Mouse (Mus musculus) MEL (cell line): Measurements from ENCODE around the gene Ric8b. TPM values are rescaled to one million over a fixed set of nuclear protein-coding genes. Genes with fewer than 3 reads are reported as not detected.

Source experiments
- DNase-seq: peaks from one replicate; pipeline ENCODE4 v3.0.0; 2011; ENCODE audit warnings: low read depth, low spot score
- H3K27ac ChIP-seq: 2 replicates; pipeline ENCODE4 v1.5.1; 2012; ENCODE audit warnings: low read depth, mild to moderate bottlenecking, control low read depth, low read length, moderate library complexity; ENCODE audit not compliant: control insufficient read depth
- H3K27me3 ChIP-seq, 2 experiments: fragments of 150-350 bp in 1 of 2; sonication (generic) in 1 of 2; 2 replicates each; pipeline ENCODE4 v1.6.1; 2012; ENCODE audit warnings: low read length in 2 of 2, mild to moderate bottlenecking in 2 of 2, improper control_type of control experiment in 1 of 2, moderate library complexity in 1 of 2; ENCODE audit not compliant: insufficient read depth in 2 of 2, control insufficient read depth in 1 of 2
- H3K36me3 ChIP-seq, 2 experiments: 2 replicates each; pipeline ENCODE4 v1.6.1; 2012 to 2014; ENCODE audit warnings: low read length in 2 of 2, improper control_type of control experiment in 1 of 2, inconsistent platforms in 1 of 2, mild to moderate bottlenecking in 1 of 2; ENCODE audit not compliant: insufficient read depth in 2 of 2, control insufficient read depth in 1 of 2
- H3K4me1 ChIP-seq, 2 experiments: fragments of 150-350 bp in 1 of 2; sonication (generic) in 1 of 2; 2 replicates each; pipeline ENCODE4 v1.6.1; 2012; ENCODE audit warnings: low read length in 2 of 2, improper control_type of control experiment in 1 of 2, mild to moderate bottlenecking in 1 of 2; ENCODE audit not compliant: insufficient read depth in 2 of 2, control insufficient read depth in 1 of 2
- H3K4me3 ChIP-seq, 2 experiments: fragments of 150-350 bp in 1 of 2; sonication (generic) in 1 of 2; 2 replicates each; pipeline ENCODE4 v1.5.1; 2012; ENCODE audit warnings: low read depth in 2 of 2, low read length in 2 of 2, mild to moderate bottlenecking in 2 of 2, moderate library complexity in 2 of 2, control low read depth in 1 of 2, improper control_type of control experiment in 1 of 2; ENCODE audit not compliant: control insufficient read depth in 1 of 2, insufficient read depth in 1 of 2
- H3K79me2 ChIP-seq: 2 replicates; pipeline ENCODE4 v1.6.1; 2012; ENCODE audit warnings: mild to moderate bottlenecking, low read length, moderate library complexity; ENCODE audit not compliant: control insufficient read depth, poor library complexity, insufficient read depth
- H3K9ac ChIP-seq: 2 replicates; pipeline ENCODE4 v1.6.1; 2012; ENCODE audit warnings: low read depth, mild to moderate bottlenecking, control low read depth, low read length, moderate library complexity; ENCODE audit not compliant: control insufficient read depth, poor library complexity, severe bottlenecking
- H3K9me3 ChIP-seq: fragments of 150-350 bp; sonication (generic); replicated peaks from 2 replicates; pipeline ENCODE4 v1.6.1; 2012; ENCODE audit warnings: mild to moderate bottlenecking, low read length, improper control_type of control experiment, moderate library complexity; ENCODE audit not compliant: insufficient read depth
- CHD1 ChIP-seq: IDR thresholded peaks from 2 replicates; pipeline ENCODE4 v1.6.1; 2012; ENCODE audit warnings: low read depth, mild to moderate bottlenecking, inconsistent platforms, low read length, improper control_type of control experiment
- CTCF ChIP-seq, 3 experiments: IDR thresholded peaks in 2 of 3; conservative IDR thresholded peaks in 1 of 3; 2 replicates each; pipeline ENCODE4 v1.5.1; 2011 to 2012; ENCODE audit warnings: low read length in 3 of 3, low read depth in 2 of 3, mild to moderate bottlenecking in 2 of 3, improper control_type of control experiment in 1 of 3, inconsistent platforms in 1 of 3, mixed read lengths in 1 of 3, moderate library complexity in 1 of 3; ENCODE audit not compliant: control insufficient read depth in 1 of 3, insufficient read depth in 1 of 3, poor library complexity in 1 of 3, severe bottlenecking in 1 of 3
- EP300 ChIP-seq, 2 experiments: IDR thresholded peaks; 2 replicates each; pipeline ENCODE4 v1.6.1; 2011; ENCODE audit warnings: improper control_type of control experiment in 2 of 2, low read length in 2 of 2, low read depth in 1 of 2, mild to moderate bottlenecking in 1 of 2
- ETS1 ChIP-seq: IDR thresholded peaks from 2 replicates; pipeline ENCODE4 v1.6.1; 2012; ENCODE audit warnings: low read depth, mild to moderate bottlenecking, inconsistent platforms, low read length, improper control_type of control experiment, moderate library complexity
- GATA1 ChIP-seq: IDR thresholded peaks from 2 replicates; pipeline ENCODE4 v1.6.1; 2011; ENCODE audit warnings: low read depth, low read length, improper control_type of control experiment
- HCFC1 ChIP-seq: IDR thresholded peaks from 2 replicates; pipeline ENCODE4 v1.6.1; 2012; ENCODE audit warnings: low read depth, mild to moderate bottlenecking, inconsistent platforms, low read length, improper control_type of control experiment, moderate library complexity
- KAT2A ChIP-seq: conservative IDR thresholded peaks from 2 replicates; pipeline ENCODE4 v1.6.1; 2012; ENCODE audit warnings: low read depth, low read length, improper control_type of control experiment, inconsistent platforms
- MAZ ChIP-seq: IDR thresholded peaks from 2 replicates; pipeline ENCODE4 v1.6.1; 2012; ENCODE audit warnings: low read depth, mild to moderate bottlenecking, inconsistent platforms, low read length, improper control_type of control experiment
- MEF2A ChIP-seq: IDR thresholded peaks from 2 replicates; pipeline ENCODE4 v1.6.1; 2014; ENCODE audit warnings: low read depth, mild to moderate bottlenecking, inconsistent platforms, low read length, improper control_type of control experiment; ENCODE audit not compliant: poor library complexity, insufficient replicate concordance, severe bottlenecking; ENCODE audit errors: extremely low read depth
- MXI1 ChIP-seq: IDR thresholded peaks from 2 replicates; pipeline ENCODE4 v1.6.1; 2011; ENCODE audit warnings: mild to moderate bottlenecking, low read depth, low read length, improper control_type of control experiment
- MYB ChIP-seq: IDR thresholded peaks from 2 replicates; pipeline ENCODE4 v1.6.1; 2011; ENCODE audit warnings: mild to moderate bottlenecking, low read depth, low read length, improper control_type of control experiment
- MYC ChIP-seq: IDR thresholded peaks from 2 replicates; pipeline ENCODE4 v1.6.1; 2011; ENCODE audit warnings: low read depth, mild to moderate bottlenecking, low read length, improper control_type of control experiment, moderate library complexity
- NELFE ChIP-seq: IDR thresholded peaks from 2 replicates; pipeline ENCODE4 v1.6.1; 2011; ENCODE audit warnings: low read depth, low read length, improper control_type of control experiment
- POLR2A ChIP-seq, 2 experiments: IDR thresholded peaks; 2 replicates each; pipeline ENCODE4 v1.6.1; 2011 to 2012; ENCODE audit warnings: low read length in 2 of 2, mild to moderate bottlenecking in 2 of 2, control low read depth in 1 of 2, improper control_type of control experiment in 1 of 2, low read depth in 1 of 2, moderate library complexity in 1 of 2; ENCODE audit not compliant: control insufficient read depth in 1 of 2, insufficient read depth in 1 of 2, poor library complexity in 1 of 2
- RAD21 ChIP-seq: IDR thresholded peaks from 2 replicates; pipeline ENCODE4 v1.6.1; 2011; ENCODE audit warnings: mild to moderate bottlenecking, low read depth, low read length, improper control_type of control experiment
- RCOR1 ChIP-seq: IDR thresholded peaks from 2 replicates; pipeline ENCODE4 v1.6.1; 2012; ENCODE audit warnings: low read depth, mild to moderate bottlenecking, inconsistent platforms, low read length, improper control_type of control experiment
- SIN3A ChIP-seq: IDR thresholded peaks from 2 replicates; pipeline ENCODE4 v1.6.1; 2012; ENCODE audit warnings: low read length, improper control_type of control experiment, inconsistent platforms
- TAL1 ChIP-seq: IDR thresholded peaks from 2 replicates; pipeline ENCODE4 v1.6.1; 2012; ENCODE audit warnings: mild to moderate bottlenecking, inconsistent platforms, low read length, moderate library complexity, mixed read lengths
- TBP ChIP-seq: IDR thresholded peaks from 2 replicates; pipeline ENCODE4 v1.8.0; 2011; ENCODE audit warnings: low read depth, low read length, improper control_type of control experiment
- TCF12 ChIP-seq: IDR thresholded peaks from 2 replicates; pipeline ENCODE4 v1.6.1; 2014; ENCODE audit warnings: low read depth, mild to moderate bottlenecking, inconsistent platforms, low read length, improper control_type of control experiment, moderate library complexity
- USF1 ChIP-seq: IDR thresholded peaks from 2 replicates; pipeline ENCODE4 v1.6.1; 2014; ENCODE audit warnings: low read depth, mild to moderate bottlenecking, inconsistent platforms, low read length, improper control_type of control experiment, moderate library complexity
- USF2 ChIP-seq, 2 experiments: IDR thresholded peaks; 2 replicates each; pipeline ENCODE4 v1.6.1; 2011 to 2012; ENCODE audit warnings: improper control_type of control experiment in 2 of 2, low read length in 2 of 2, borderline replicate concordance in 1 of 2, inconsistent platforms in 1 of 2, low read depth in 1 of 2, mild to moderate bottlenecking in 1 of 2; ENCODE audit not compliant: insufficient read depth in 1 of 2
- ZMIZ1 ChIP-seq: IDR thresholded peaks from 2 replicates; pipeline ENCODE4 v1.6.1; 2012; ENCODE audit warnings: low read depth, mild to moderate bottlenecking, inconsistent platforms, low read length, improper control_type of control experiment, moderate library complexity
- ZNF384 ChIP-seq: IDR thresholded peaks from 2 replicates; pipeline ENCODE4 v1.6.1; 2012; ENCODE audit warnings: low read depth, mild to moderate bottlenecking, inconsistent platforms, low read length, improper control_type of control experiment
- polyA plus RNA-seq, 2 experiments: library from polyadenylated mRNA; stranded (reverse) in 1 of 2; unstranded in 1 of 2; fragments of >175 nt in 1 of 2; fragments of >200 nt in 1 of 2; gene quantifications; 2 replicates each; pipeline versions ENCODE4 v1.2.1 to v1.2.4; 2012; ENCODE audit warnings: low replicate concordance in 2 of 2, low read depth in 1 of 2; ENCODE audit not compliant: insufficient read length in 2 of 2, insufficient read depth in 1 of 2, missing spikeins in 1 of 2
- total RNA-seq: library from RNA; depleted of rRNA; stranded (reverse); fragments of 300-350 nt; gene quantifications from 2 replicates; pipeline ENCODE4 v1.2.3, GENCODE M21; 2012

The Ric8b gene
- total and polyA plus RNA-seq, 3 experiments = 6.3 to 8.6 TPM; not detected in 1

DNA sequence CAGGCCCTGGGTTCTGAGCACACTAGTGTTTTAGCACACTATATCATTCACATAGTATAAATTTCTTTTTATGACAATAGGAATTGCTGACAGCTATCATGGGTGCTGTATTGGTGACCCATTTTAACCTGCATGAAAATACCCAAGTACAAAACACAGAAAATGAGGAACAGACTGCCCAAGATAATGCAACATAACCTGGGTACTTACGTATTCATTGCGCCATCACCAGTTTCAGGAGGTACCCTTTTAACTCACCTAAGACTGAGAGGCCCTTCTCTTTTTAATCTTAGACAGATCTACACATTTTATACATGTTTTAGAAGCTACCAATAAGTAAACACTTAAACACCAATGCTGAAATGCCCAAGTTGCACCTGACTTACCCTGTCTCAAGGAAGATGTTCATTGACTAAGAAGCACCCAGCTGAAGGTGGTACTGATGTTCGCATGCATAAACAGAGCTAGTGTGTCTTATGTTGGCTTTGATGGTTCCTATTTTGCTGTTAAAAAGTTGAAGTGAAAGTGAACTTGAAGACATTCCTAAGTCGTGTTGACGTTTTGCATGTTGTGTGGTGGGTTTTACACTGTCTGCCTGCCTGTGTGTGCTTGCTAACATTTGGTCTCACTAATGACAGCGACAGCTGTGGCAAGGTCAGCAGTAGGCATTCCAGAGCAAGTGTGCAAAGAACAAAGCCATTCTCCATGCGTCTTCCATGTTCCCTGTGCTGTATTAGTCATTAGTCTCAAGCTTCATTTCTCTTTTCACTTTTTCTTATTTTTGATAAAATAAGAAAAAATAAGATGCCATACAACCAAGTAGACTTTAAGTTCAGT is 86.0 kb downstream of the Ric8b start:
- no peak overlapping the region for H3K27ac ChIP-seq
- H3K4me1 ChIP-seq = peaks cover 16 to 19% of the 10 kb centered on the region in 2 experiments
- H3K4me3 ChIP-seq = no peak overlapping the region
- TF ChIP-seq RCOR1 = no peak
- DNase-seq = no peak
- no peak overlapping the region for H3K9ac ChIP-seq
- peaks cover 2 to 27% of the 10 kb centered on the region in 2 experiments for H3K36me3 ChIP-seq
- no peaks in the 10 kb centered on the region for H3K79me2 ChIP-seq
- H3K9me3 ChIP-seq = no peaks in the 10 kb centered on the region
- H3K27me3 ChIP-seq = no peaks in the 10 kb centered on the region

DNA sequence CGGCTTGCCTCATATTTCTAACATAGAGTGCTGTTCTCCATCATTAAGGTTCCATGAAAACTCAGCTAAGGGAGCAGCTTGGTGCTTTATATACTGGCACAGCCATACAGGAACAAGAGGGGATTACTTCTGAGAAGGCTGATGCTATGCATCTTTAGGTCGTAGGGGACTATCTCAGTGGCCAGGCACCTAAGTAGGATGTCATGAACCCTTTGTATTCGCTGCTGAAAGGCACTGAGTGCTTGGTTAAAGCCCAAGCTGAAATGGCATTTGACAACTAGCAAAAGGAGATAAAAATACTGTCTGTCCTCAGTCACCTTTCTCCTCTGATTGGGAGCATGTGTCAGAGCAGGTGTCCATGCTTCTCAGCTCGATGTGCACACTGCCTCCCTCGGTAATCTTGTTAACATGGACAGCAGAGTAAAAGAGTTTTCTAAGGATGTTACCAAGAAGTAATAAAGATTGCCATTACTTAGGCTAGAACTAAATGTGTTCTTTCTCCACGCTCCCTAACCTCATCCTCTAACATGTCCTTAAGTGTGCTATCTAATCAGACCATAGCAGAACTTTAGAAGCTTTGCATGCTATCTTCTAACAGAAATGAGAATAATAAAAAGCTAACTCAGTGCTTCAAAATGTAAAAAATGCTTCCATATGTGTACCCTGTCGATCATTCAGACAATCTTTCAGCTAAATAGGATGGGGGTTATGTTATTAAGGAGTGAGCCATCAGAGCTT is 89.3 kb downstream of the Ric8b start:
- peak; percentile 61; the same call in 1 of the 2 replicates for TF ChIP-seq SIN3A
- no peak for TF ChIP-seq USF2 (IDR thresholded peaks at IDR 0.05; ENCODE audit: borderline replicate concordance in 1 of 2, insufficient read depth in 1 of 2, low read depth in 1 of 2, low read length in 2 of 2)
- TF ChIP-seq CTCF (IDR thresholded peaks at IDR 0.05 in 2 of 3, conservative IDR thresholded peaks at IDR 0.05 in 1 of 3; ENCODE audit: control insufficient read depth in 1 of 3, insufficient read depth in 1 of 3, low read depth in 2 of 3, low read length in 3 of 3, poor library complexity in 1 of 3, severe bottlenecking in 1 of 3) = no peak
- peak; percentile 67 for TF ChIP-seq MYB
- peak; percentile 47; the same call in 1 of the 2 replicates for TF ChIP-seq ZNF384
- peak; percentile 42; the same call in 1 of the 2 replicates for TF ChIP-seq TAL1
- peak; percentile 35; the same call in 1 of the 2 replicates for TF ChIP-seq MYC
- TF ChIP-seq CHD1 = no peak
- peak; percentile 89 for TF ChIP-seq TCF12
- TF ChIP-seq MEF2A = peak; percentile 19; the same call in 1 of the 2 replicates
- TF ChIP-seq MXI1 = peak; percentile 71
- TF ChIP-seq ETS1 = peak; percentile 67
- TF ChIP-seq RCOR1 = peak; percentile 63
- no peak for TF ChIP-seq TBP
- TF ChIP-seq EP300 (IDR thresholded peaks at IDR 0.05; ENCODE audit: low read depth in 1 of 2, low read length in 2 of 2) = peak; percentile 91 to 92
- TF ChIP-seq KAT2A = peak; percentile 14; the same call in 1 of the 2 replicates
- TF ChIP-seq NELFE = no peak
- TF ChIP-seq RAD21 = no peak
- TF ChIP-seq MAZ = no peak
- TF ChIP-seq ZMIZ1 = no peak
- no peak for TF ChIP-seq USF1
- no peak for TF ChIP-seq HCFC1
- no peak for TF ChIP-seq POLR2A (IDR thresholded peaks at IDR 0.05; ENCODE audit: control insufficient read depth in 1 of 2, insufficient read depth in 1 of 2, low read depth in 1 of 2, low read length in 2 of 2, poor library complexity in 1 of 2)
- TF ChIP-seq GATA1 = peak; percentile 88
- no peaks in the 10 kb centered on the region for H3K9me3 ChIP-seq
- DNase-seq = peak; percentile 73
- peak overlapping the region; percentile 73 for H3K27ac ChIP-seq
- no peak overlapping the region for H3K9ac ChIP-seq
- no peaks in the 10 kb centered on the region for H3K27me3 ChIP-seq
- peaks cover 2 to 39% of the 10 kb centered on the region in 2 experiments for H3K36me3 ChIP-seq
- H3K79me2 ChIP-seq = no peaks in the 10 kb centered on the region
- H3K4me3 ChIP-seq = peak overlapping the region in 1 of 2 experiments; percentile 40; a peak in 2 of 4 replicates
- peaks cover 23 to 26% of the 10 kb centered on the region in 2 experiments for H3K4me1 ChIP-seq
